Mouse (Mus musculus): ENCODE results near the gene Il2rb. TPM values are rescaled to one million over a fixed set of nuclear protein-coding genes. Genes with fewer than 3 reads are reported as not detected.

The Il2rb gene
- polyA plus RNA-seq, 1 experiment from 2014 or later: 0.92 TPM

DNA sequence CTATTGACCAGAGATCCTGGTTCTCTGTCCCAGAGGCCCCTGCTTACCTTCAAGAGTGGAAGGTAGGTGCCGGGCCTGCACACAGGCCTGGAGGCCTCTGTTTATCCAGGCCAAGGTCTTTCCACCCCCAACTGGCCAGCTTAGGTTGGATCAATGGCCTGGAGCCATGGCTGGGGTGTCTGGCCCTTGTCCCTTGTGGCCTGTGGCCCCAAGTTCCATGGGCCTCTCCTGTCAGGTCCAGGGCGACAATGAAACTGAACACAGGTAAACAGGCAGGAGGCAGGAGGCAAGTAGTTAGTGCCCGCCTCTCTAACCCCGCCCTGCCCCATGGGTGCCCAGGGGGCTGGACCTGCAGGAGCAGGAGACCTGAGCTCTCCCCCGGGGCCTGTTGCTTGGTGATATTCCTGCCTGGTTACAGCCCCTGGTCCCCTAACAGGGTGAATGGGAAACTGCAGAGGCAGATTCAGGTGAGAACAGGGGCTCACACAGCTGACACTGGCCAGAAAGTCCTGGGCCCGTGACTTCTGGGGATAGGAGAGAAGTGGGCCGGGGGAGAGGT is 26.6 kb downstream of the Il2rb start, which contains the start of gene Tmprss6:
Gene Tmprss6, minus strand, starts transcription at position 256 of the 559 bp plus-strand sequence.
- Histone ChIP-seq H3K4me2 (ENCODE audit: low read depth, low read length) (no peak within 1 kb of the TSS), H3K9ac (ENCODE audit: low read length) (no peak within 1 kb of the TSS), H3K27ac (ENCODE audit: low read length) (no peak within 1 kb of the TSS), H3K27me3 (ENCODE audit: control insufficient read depth, insufficient read depth, low read length) (no peaks in the 10 kb centered on the region), H3K4me1 (ENCODE audit: control insufficient read depth, insufficient read depth, low read length) (0 out of 2 replicates have a peak, but pooled peaks cover 3% of the 10 kb centered on the region), H3K36me3 (ENCODE audit: control insufficient read depth, insufficient read depth, low read length) (no peaks in the 10 kb centered on the region), H3K9me3 (replicated peaks; ENCODE audit: control insufficient read depth, low read length) (no peaks in the 10 kb centered on the region), H3K4me3 (replicated peaks; ENCODE audit: low read length) (no peak within 1 kb of the TSS)
- ATAC-seq (ENCODE audit: insufficient read depth, low FRiP score): no peak
- 76% methylated on average over 7 of the region's 7 CpGs for WGBS

- no peak overlapping the region for H3K9ac ChIP-seq (ENCODE audit: low read length)
- no peak overlapping the region for H3K4me3 ChIP-seq (replicated peaks; ENCODE audit: low read length)
- no peak overlapping the region for H3K4me2 ChIP-seq (ENCODE audit: low read depth, low read length)
- no peak overlapping the region for H3K27ac ChIP-seq (ENCODE audit: low read length)
- H3K9me3 ChIP-seq (replicated peaks; ENCODE audit: control insufficient read depth, low read length): no peaks in the 10 kb centered on the region
- 0 out of 2 replicates have a peak, but pooled peaks cover 3% of the 10 kb centered on the region for H3K4me1 ChIP-seq (ENCODE audit: control insufficient read depth, insufficient read depth, low read length)
- WGBS: 94% methylated on average over 7 of the region's 7 CpGs
- no peaks in the 10 kb centered on the region for H3K36me3 ChIP-seq (ENCODE audit: control insufficient read depth, insufficient read depth, low read length)
- ATAC-seq (ENCODE audit: insufficient read depth, low FRiP score): no peak
- H3K27me3 ChIP-seq (ENCODE audit: control insufficient read depth, insufficient read depth, low read length): no peaks in the 10 kb centered on the region
Observed at GRCm38 (mm10) chr15:78467570-78467969, 27.5 kb downstream of the Il2rb start.

DNA sequence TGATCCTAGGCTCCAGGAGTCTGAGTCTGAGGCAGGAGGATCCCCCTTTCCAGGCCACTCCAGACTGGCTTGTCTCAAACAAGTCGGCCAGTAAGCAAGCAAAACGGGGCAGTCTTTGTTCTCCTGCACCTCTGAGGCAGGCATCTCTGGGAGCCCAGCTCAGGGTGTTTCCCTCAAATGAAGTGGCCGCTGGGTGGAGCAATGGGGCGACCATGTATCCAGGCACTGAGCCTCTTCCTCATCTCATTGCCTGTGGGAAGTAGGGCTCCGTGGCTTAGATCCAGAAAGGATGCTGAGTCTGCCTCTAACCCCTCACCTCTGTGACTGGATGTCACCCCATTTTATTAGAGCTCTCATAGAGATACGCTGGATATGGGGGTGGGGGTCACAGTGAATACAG is 28.3 kb downstream of the Il2rb start:
- Histone ChIP-seq H3K4me1 (ENCODE audit: control insufficient read depth, insufficient read depth, low read length) (0 out of 2 replicates have a peak, but pooled peaks cover 1% of the 10 kb centered on the region), H3K4me2 (ENCODE audit: low read depth, low read length) (no peak overlapping the region), H3K4me3 (replicated peaks; ENCODE audit: low read length) (no peak overlapping the region), H3K9me3 (replicated peaks; ENCODE audit: control insufficient read depth, low read length) (no peaks in the 10 kb centered on the region), H3K27ac (ENCODE audit: low read length) (no peak overlapping the region), H3K27me3 (ENCODE audit: control insufficient read depth, insufficient read depth, low read length) (no peaks in the 10 kb centered on the region), H3K9ac (ENCODE audit: low read length) (no peak overlapping the region), H3K36me3 (ENCODE audit: control insufficient read depth, insufficient read depth, low read length) (no peaks in the 10 kb centered on the region)
- no peak for ATAC-seq (ENCODE audit: insufficient read depth, low FRiP score)
- WGBS: 30% methylated on average over 6 of the region's 6 CpGs

- Histone ChIP-seq H3K4me2 (ENCODE audit: low read depth, low read length) (no peak overlapping the region), H3K4me1 (ENCODE audit: control insufficient read depth, insufficient read depth, low read length) (no peaks in the 10 kb centered on the region), H3K4me3 (replicated peaks; ENCODE audit: low read length) (no peak overlapping the region), H3K9ac (ENCODE audit: low read length) (no peak overlapping the region), H3K27me3 (ENCODE audit: control insufficient read depth, insufficient read depth, low read length) (no peaks in the 10 kb centered on the region), H3K9me3 (replicated peaks; ENCODE audit: control insufficient read depth, low read length) (no peaks in the 10 kb centered on the region), H3K27ac (ENCODE audit: low read length) (no peak overlapping the region), H3K36me3 (ENCODE audit: control insufficient read depth, insufficient read depth, low read length) (no peaks in the 10 kb centered on the region)
- WGBS: 34% methylated on average over 2 of the region's 2 CpGs
- ATAC-seq (ENCODE audit: insufficient read depth, low FRiP score): no peak
Observed at GRCm38 (mm10) chr15:78462981-78463380, 32.1 kb downstream of the Il2rb start.

GRCm38 (mm10) chr15:78457193-78457592 is 37.9 kb downstream of the Il2rb start:
- Histone ChIP-seq H3K36me3 (ENCODE audit: control insufficient read depth, insufficient read depth, low read length) (no peaks in the 10 kb centered on the region), H3K27me3 (ENCODE audit: control insufficient read depth, insufficient read depth, low read length) (no peaks in the 10 kb centered on the region), H3K9me3 (replicated peaks; ENCODE audit: control insufficient read depth, low read length) (no peaks in the 10 kb centered on the region), H3K4me1 (ENCODE audit: control insufficient read depth, insufficient read depth, low read length) (no peaks in the 10 kb centered on the region), H3K4me2 (ENCODE audit: low read depth, low read length) (no peak overlapping the region), H3K4me3 (replicated peaks; ENCODE audit: low read length) (no peak overlapping the region), H3K9ac (ENCODE audit: low read length) (no peak overlapping the region), H3K27ac (ENCODE audit: low read length) (no peak overlapping the region)
- WGBS: 73% methylated on average over 10 of the region's 10 CpGs
- no peak for ATAC-seq (ENCODE audit: insufficient read depth, low FRiP score)

DNA sequence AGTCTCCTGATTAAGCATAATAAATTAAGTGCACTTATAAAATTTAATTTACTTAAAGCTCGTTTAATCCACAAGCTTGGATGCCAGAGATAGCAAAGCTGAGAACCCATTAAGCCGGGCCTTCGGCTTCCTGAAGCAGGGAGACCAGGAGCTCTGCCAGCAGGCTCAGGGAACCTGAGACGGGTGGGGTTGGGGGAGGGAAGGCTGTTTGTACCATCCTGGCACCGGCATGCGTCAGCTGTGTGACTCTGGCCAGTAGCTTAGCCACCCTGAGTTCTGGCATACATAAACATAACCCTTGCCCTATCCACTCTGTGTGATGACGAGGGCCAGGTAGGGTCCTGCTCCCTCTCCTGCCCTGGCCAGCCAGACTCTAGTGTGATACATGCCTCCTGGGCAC is 39.0 kb downstream of the Il2rb start:
- Histone ChIP-seq H3K9me3 (replicated peaks; ENCODE audit: control insufficient read depth, low read length) (no peaks in the 10 kb centered on the region), H3K9ac (ENCODE audit: low read length) (no peak overlapping the region), H3K4me3 (replicated peaks; ENCODE audit: low read length) (no peak overlapping the region), H3K4me2 (ENCODE audit: low read depth, low read length) (no peak overlapping the region), H3K27ac (ENCODE audit: low read length) (no peak overlapping the region), H3K36me3 (ENCODE audit: control insufficient read depth, insufficient read depth, low read length) (no peaks in the 10 kb centered on the region), H3K4me1 (ENCODE audit: control insufficient read depth, insufficient read depth, low read length) (no peaks in the 10 kb centered on the region), H3K27me3 (ENCODE audit: control insufficient read depth, insufficient read depth, low read length) (no peaks in the 10 kb centered on the region)
- no peak for ATAC-seq (ENCODE audit: insufficient read depth, low FRiP score)
- WGBS: 43% methylated on average over 7 of the region's 7 CpGs

DNA sequence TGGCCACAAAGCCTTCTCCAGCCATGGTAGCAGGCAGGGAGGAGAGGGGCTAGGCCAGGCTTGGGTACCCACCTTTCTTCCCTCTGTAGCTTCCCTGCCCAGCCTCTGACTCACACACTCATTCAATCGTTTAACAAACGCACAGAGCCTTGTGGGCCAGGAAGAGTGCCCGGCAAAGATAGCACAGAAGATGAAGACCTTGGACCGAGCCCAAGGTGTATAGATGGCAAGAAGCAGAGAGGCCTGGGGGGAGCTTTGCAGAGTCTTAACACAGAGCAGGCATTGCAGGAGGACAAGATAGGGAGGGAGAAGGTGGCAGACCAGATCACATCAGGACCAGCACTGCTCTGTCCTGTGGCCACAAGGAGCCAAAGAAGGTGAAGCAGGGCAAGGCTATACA is 39.9 kb downstream of the Il2rb start:
- Histone ChIP-seq H3K9me3 (replicated peaks; ENCODE audit: control insufficient read depth, low read length) (no peaks in the 10 kb centered on the region), H3K4me3 (replicated peaks; ENCODE audit: low read length) (no peak overlapping the region), H3K4me2 (ENCODE audit: low read depth, low read length) (no peak overlapping the region), H3K27ac (ENCODE audit: low read length) (no peak overlapping the region), H3K4me1 (ENCODE audit: control insufficient read depth, insufficient read depth, low read length) (no peaks in the 10 kb centered on the region), H3K36me3 (ENCODE audit: control insufficient read depth, insufficient read depth, low read length) (no peaks in the 10 kb centered on the region), H3K9ac (ENCODE audit: low read length) (no peak overlapping the region), H3K27me3 (ENCODE audit: control insufficient read depth, insufficient read depth, low read length) (no peaks in the 10 kb centered on the region)
- WGBS: 59% methylated on average over 4 of the region's 4 CpGs
- no peak for ATAC-seq (ENCODE audit: insufficient read depth, low FRiP score)

- ATAC-seq (ENCODE audit: insufficient read depth, low FRiP score): no peak
- H3K9me3 ChIP-seq (replicated peaks; ENCODE audit: control insufficient read depth, low read length): no peaks in the 10 kb centered on the region
- H3K27ac ChIP-seq (ENCODE audit: low read length): no peak overlapping the region
- no peak overlapping the region for H3K4me2 ChIP-seq (ENCODE audit: low read depth, low read length)
- 70% methylated on average over 3 of the region's 3 CpGs for WGBS
- H3K9ac ChIP-seq (ENCODE audit: low read length): no peak overlapping the region
- H3K36me3 ChIP-seq (ENCODE audit: control insufficient read depth, insufficient read depth, low read length): no peaks in the 10 kb centered on the region
- H3K4me3 ChIP-seq (replicated peaks; ENCODE audit: low read length): no peak overlapping the region
- peaks cover 8% of the 10 kb centered on the region; the same call in 1 of the 2 replicates for H3K4me1 ChIP-seq (ENCODE audit: control insufficient read depth, insufficient read depth, low read length)
- H3K27me3 ChIP-seq (ENCODE audit: control insufficient read depth, insufficient read depth, low read length): no peaks in the 10 kb centered on the region
Observed at GRCm38 (mm10) chr15:78452929-78453328, 42.1 kb downstream of the Il2rb start.

GRCm38 (mm10) chr15:78451201-78451600 is 43.9 kb downstream of the Il2rb start:
- Histone ChIP-seq H3K36me3 (ENCODE audit: control insufficient read depth, insufficient read depth, low read length) (no peaks in the 10 kb centered on the region), H3K9ac (ENCODE audit: low read length) (no peak overlapping the region), H3K9me3 (replicated peaks; ENCODE audit: control insufficient read depth, low read length) (no peaks in the 10 kb centered on the region), H3K4me1 (ENCODE audit: control insufficient read depth, insufficient read depth, low read length) (peaks cover 10% of the 10 kb centered on the region; the same call in 1 of the 2 replicates), H3K27me3 (ENCODE audit: control insufficient read depth, insufficient read depth, low read length) (no peaks in the 10 kb centered on the region), H3K27ac (ENCODE audit: low read length) (no peak overlapping the region), H3K4me3 (replicated peaks; ENCODE audit: low read length) (no peak overlapping the region), H3K4me2 (ENCODE audit: low read depth, low read length) (no peak overlapping the region)
- 59% methylated on average over 2 of the region's 2 CpGs for WGBS
- ATAC-seq (ENCODE audit: insufficient read depth, low FRiP score): no peak

Data from stomach, embryonic 16.5 days (tissue).